Mouse (Mus musculus) heart, embryonic 11.5 days (tissue): Measurements from ENCODE around the gene Map2k6. TPM values are rescaled to one million over a fixed set of nuclear protein-coding genes. Genes with fewer than 3 reads are reported as not detected.

Experiments
- ATAC-seq: fragments of 200-750 bp; cut with Nextera tagmentation; replicated peaks from 2 replicates; pipeline ENCODE4 v1.8.0; 2017; ENCODE audit warnings: moderate library complexity; ENCODE audit not compliant: insufficient number of reproducible peaks, low FRiP score, low TSS enrichment
- H3K27ac ChIP-seq: fragments of 300-500 bp; sonication (generic); 2 replicates; pipeline ENCODE4 v1.5.1; 2014; ENCODE audit warnings: mild to moderate bottlenecking, low read depth, low read length
- H3K27me3 ChIP-seq: fragments of 300-500 bp; sonication (generic); 2 replicates; pipeline ENCODE4 v1.6.1; 2014; ENCODE audit warnings: mild to moderate bottlenecking, low read length, mixed read lengths; ENCODE audit not compliant: control insufficient read depth, insufficient read depth
- H3K36me3 ChIP-seq: fragments of 300-500 bp; sonication (generic); 2 replicates; pipeline ENCODE4 v1.6.1; 2014; ENCODE audit warnings: mild to moderate bottlenecking, low read length, moderate library complexity, mixed read lengths; ENCODE audit not compliant: control insufficient read depth, insufficient read depth
- H3K4me1 ChIP-seq: fragments of 300-500 bp; sonication (generic); 2 replicates; pipeline ENCODE4 v1.6.1; 2014; ENCODE audit warnings: low read length; ENCODE audit not compliant: control insufficient read depth, insufficient read depth
- H3K4me2 ChIP-seq: fragments of 300-500 bp; sonication (generic); 2 replicates; pipeline ENCODE4 v1.6.1; 2014; ENCODE audit warnings: mild to moderate bottlenecking, moderate library complexity
- H3K4me3 ChIP-seq: fragments of 300-500 bp; sonication (generic); 2 replicates; pipeline ENCODE4 v1.5.1; 2014; ENCODE audit warnings: low read depth, low read length
- H3K9ac ChIP-seq: fragments of 300-500 bp; sonication (generic); 2 replicates; pipeline ENCODE4 v1.6.1; 2014; ENCODE audit warnings: mild to moderate bottlenecking, low read depth, low read length, moderate library complexity
- H3K9me3 ChIP-seq: fragments of 300-500 bp; sonication (generic); replicated peaks from 2 replicates; pipeline ENCODE4 v1.6.1; 2016; ENCODE audit warnings: low read length; ENCODE audit not compliant: control insufficient read depth
- WGBS: fragments of 180-500 bp; shearing (Covaris S2); extraction: QIAGEN DNeasy Blood & Tissue Kit; methylation state at CpG from one replicate; pipeline ENCODE4 v1.1.7; 2014; ENCODE audit not compliant: insufficient replicate concordance; 5-methylcytosine and 5-hydroxymethylcytosine counted together
- polyA plus RNA-seq: library from polyadenylated mRNA; unstranded; fragments of >200 nt; fragmentation: Nextera tagmentation; extraction: Ambion mirVana; gene quantifications from 2 replicates; pipeline ENCODE4 v1.2.1, GENCODE M21; 2014

The Map2k6 gene
- polyA plus RNA-seq, 1 experiment from 2014 or later, result 16.7 TPM

- Histone ChIP-seq H3K27me3 (peaks cover 5% of the 10 kb centered on the region), H3K4me3 (no peak overlapping the region), H3K9ac (no peak overlapping the region), H3K36me3 (no peaks in the 10 kb centered on the region), H3K4me2 (no peak overlapping the region), H3K9me3 (no peaks in the 10 kb centered on the region), H3K4me1 (peaks cover 15% of the 10 kb centered on the region), H3K27ac (no peak overlapping the region)
- peak; percentile 59; the same call in 1 of the 2 replicates for ATAC-seq
- WGBS, result 55% methylated on average over 8 of the region's 8 CpGs
These were observed 64.2 kb downstream of the Map2k6 start for GRCm38 (mm10) chr11:110462975-110463578.

- no peak overlapping the region for H3K4me3 ChIP-seq
- H3K9ac ChIP-seq, result no peak overlapping the region
- peaks cover 5% of the 10 kb centered on the region for H3K27me3 ChIP-seq
- peaks cover 15% of the 10 kb centered on the region for H3K4me1 ChIP-seq
- no peaks in the 10 kb centered on the region for H3K9me3 ChIP-seq
- no peak overlapping the region for H3K4me2 ChIP-seq
- H3K27ac ChIP-seq, result no peak overlapping the region
- no peaks in the 10 kb centered on the region for H3K36me3 ChIP-seq
- WGBS, result 70% methylated on average over 9 of the region's 9 CpGs
- no peak for ATAC-seq
These were observed 64.9 kb downstream of the Map2k6 start for GRCm38 (mm10) chr11:110463801-110464200.

- no peak overlapping the region for H3K27ac ChIP-seq
- WGBS, result 56% methylated on average over 2 of the region's 2 CpGs
- H3K4me2 ChIP-seq, result no peak overlapping the region
- H3K4me1 ChIP-seq, result no peaks in the 10 kb centered on the region
- no peaks in the 10 kb centered on the region for H3K36me3 ChIP-seq
- H3K9me3 ChIP-seq, result no peaks in the 10 kb centered on the region
- no peaks in the 10 kb centered on the region for H3K27me3 ChIP-seq
- H3K9ac ChIP-seq, result no peak overlapping the region
- no peak overlapping the region for H3K4me3 ChIP-seq
- ATAC-seq, result no peak
These were observed 70.1 kb downstream of the Map2k6 start for GRCm38 (mm10) chr11:110469054-110469453.

- H3K9ac ChIP-seq, result no peak overlapping the region
- WGBS, result 79% methylated on average over 8 of the region's 8 CpGs
- H3K27me3 ChIP-seq, result no peaks in the 10 kb centered on the region
- no peaks in the 10 kb centered on the region for H3K4me1 ChIP-seq
- no peak overlapping the region for H3K4me3 ChIP-seq
- no peaks in the 10 kb centered on the region for H3K9me3 ChIP-seq
- no peak overlapping the region for H3K27ac ChIP-seq
- no peak overlapping the region for H3K4me2 ChIP-seq
- no peak for ATAC-seq
- no peaks in the 10 kb centered on the region for H3K36me3 ChIP-seq
These were observed 71.8 kb downstream of the Map2k6 start for GRCm38 (mm10) chr11:110470561-110471273.

GRCm38 (mm10) chr11:110471362-110471761, 72.4 kb downstream of the Map2k6 start:
- Histone ChIP-seq H3K4me1 (no peaks in the 10 kb centered on the region), H3K4me3 (no peak overlapping the region), H3K9me3 (no peaks in the 10 kb centered on the region), H3K27me3 (no peaks in the 10 kb centered on the region), H3K9ac (no peak overlapping the region), H3K27ac (no peak overlapping the region), H3K4me2 (no peak overlapping the region), H3K36me3 (no peaks in the 10 kb centered on the region)
- 81% methylated on average over 2 of the region's 2 CpGs for WGBS
- no peak for ATAC-seq

GRCm38 (mm10) chr11:110472078-110472477, 73.2 kb downstream of the Map2k6 start:
- Histone ChIP-seq H3K36me3 (no peaks in the 10 kb centered on the region), H3K27me3 (no peaks in the 10 kb centered on the region), H3K9ac (no peak overlapping the region), H3K4me2 (no peak overlapping the region), H3K4me1 (peaks cover 3% of the 10 kb centered on the region; the same call in 1 of the 2 replicates), H3K27ac (no peak overlapping the region), H3K4me3 (no peak overlapping the region), H3K9me3 (no peaks in the 10 kb centered on the region)
- ATAC-seq, result no peak
- WGBS, result 78% methylated on average over 5 of the region's 5 CpGs

- Histone ChIP-seq H3K4me3 (no peak overlapping the region), H3K36me3 (no peaks in the 10 kb centered on the region), H3K4me2 (no peak overlapping the region), H3K27me3 (no peaks in the 10 kb centered on the region), H3K9ac (no peak overlapping the region), H3K4me1 (peaks cover 3% of the 10 kb centered on the region; the same call in 1 of the 2 replicates), H3K9me3 (no peaks in the 10 kb centered on the region), H3K27ac (no peak overlapping the region)
- no peak for ATAC-seq
- WGBS, result 81% methylated on average over 16 of the region's 16 CpGs
These were observed 74.6 kb downstream of the Map2k6 start for GRCm38 (mm10) chr11:110473495-110473894.

- Histone ChIP-seq H3K27me3 (no peaks in the 10 kb centered on the region), H3K9me3 (no peaks in the 10 kb centered on the region), H3K4me2 (no peak overlapping the region), H3K4me3 (no peak overlapping the region), H3K9ac (no peak overlapping the region), H3K36me3 (no peaks in the 10 kb centered on the region), H3K4me1 (peaks cover 12% of the 10 kb centered on the region), H3K27ac (no peak overlapping the region)
- ATAC-seq, result no peak
- 52% methylated on average over 5 of the region's 5 CpGs for WGBS
These were observed 77.6 kb downstream of the Map2k6 start for GRCm38 (mm10) chr11:110476361-110477151.
